Mouse (Mus musculus): ENCODE measurements around the gene Adtrp.

DNA sequence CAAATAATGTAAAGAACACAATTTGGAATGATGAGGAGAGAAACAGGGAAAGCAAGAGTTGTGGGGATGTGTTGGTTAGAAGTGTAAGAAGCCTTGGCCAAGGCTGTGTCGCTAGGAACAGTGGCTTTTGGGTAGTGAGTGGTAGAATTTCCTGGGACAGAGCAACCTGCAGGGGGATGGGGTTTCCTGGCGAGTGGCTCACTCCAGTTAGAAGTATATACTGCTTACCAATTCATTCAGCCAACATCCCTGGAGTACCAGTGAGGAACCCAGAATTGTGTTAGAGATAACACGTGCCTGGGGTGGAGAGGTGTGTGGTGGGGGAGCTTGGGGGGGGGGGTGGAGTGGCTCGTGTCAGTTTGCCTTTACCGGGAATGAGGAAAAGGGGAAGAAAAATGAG lies 25.4 kb downstream of the Adtrp start:
- no peak for TF ChIP-seq CTCF (IDR thresholded peaks at IDR 0.05; ENCODE audit: low read depth, low read length)
- TF ChIP-seq POLR2A (IDR thresholded peaks at IDR 0.05; ENCODE audit: extremely low read depth, insufficient read depth, low read length): no peak

Data from liver, adult 2 months (tissue).